Mouse (Mus musculus) liver, adult 2 months (tissue): ENCODE measurements around the gene Atat1.

Experiments
- CTCF ChIP-seq: fragments of 200-500 bp; IDR thresholded peaks from 2 replicates; pipeline ENCODE4 v1.5.1; 2011; ENCODE audit warnings: low read depth, low read length, control low read depth
- POLR2A ChIP-seq: fragments of 200-500 bp; IDR thresholded peaks from 2 replicates; pipeline ENCODE4 v1.6.1; 2011; ENCODE audit warnings: low read length, control low read depth; ENCODE audit not compliant: insufficient read depth; ENCODE audit errors: extremely low read depth

DNA sequence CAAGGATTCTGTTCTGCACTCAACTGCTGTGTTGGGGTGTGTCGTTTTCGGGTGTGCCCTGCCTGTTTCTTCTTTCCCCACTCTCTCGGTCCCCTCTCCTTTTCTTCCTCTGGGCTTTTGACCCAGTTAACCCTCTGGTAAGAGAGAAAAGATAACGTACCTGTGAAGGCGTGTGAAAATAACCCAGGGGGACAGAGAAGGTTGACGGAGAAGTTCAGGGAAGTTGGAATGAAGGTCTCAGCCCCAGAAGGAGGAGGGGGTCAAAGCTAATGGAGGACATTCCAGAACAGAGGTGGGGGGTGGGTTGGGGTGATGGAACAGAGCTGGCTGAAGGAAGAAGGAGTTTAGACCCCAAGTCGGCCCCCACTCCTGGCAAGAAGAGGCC is 40.9 kb downstream of the Atat1 start:
- TF ChIP-seq CTCF (no peak), POLR2A (no peak)
